Mouse (Mus musculus) monocyte, adult 2 months (primary cell): Measurements from ENCODE around the gene Ptprm.

Experiments
- DNase-seq, 2 experiments: peaks; one replicate each; pipeline ENCODE4 v3.0.0; 2022; ENCODE audit warnings: low spot score in 2 of 2, low read depth in 1 of 2

Gene Ptprm

DNA sequence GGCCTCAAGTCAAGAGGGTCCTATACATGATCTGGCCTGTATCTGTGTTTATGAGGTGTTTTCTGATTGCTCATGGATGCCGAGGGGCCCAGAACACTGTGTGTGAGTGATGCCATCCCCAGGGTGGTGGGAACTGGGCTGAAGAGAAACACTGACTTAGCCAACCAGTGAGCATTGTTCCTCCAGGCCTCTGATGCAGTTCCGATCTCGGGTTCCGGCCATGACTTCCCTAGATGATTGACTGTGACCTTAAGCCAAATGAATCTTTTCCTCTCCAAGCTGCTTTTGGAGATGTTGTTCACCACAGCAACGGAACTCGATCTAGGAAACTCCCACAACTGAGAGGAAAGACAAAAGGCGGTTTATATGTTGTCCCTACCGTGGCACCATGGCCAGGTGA lies 9.1 kb downstream of the Ptprm start:
- DNase-seq = no peak

GRCm38 (mm10) chr17:67343471-67343870 lies 10.8 kb downstream of the Ptprm start:
- no peak for DNase-seq

DNA sequence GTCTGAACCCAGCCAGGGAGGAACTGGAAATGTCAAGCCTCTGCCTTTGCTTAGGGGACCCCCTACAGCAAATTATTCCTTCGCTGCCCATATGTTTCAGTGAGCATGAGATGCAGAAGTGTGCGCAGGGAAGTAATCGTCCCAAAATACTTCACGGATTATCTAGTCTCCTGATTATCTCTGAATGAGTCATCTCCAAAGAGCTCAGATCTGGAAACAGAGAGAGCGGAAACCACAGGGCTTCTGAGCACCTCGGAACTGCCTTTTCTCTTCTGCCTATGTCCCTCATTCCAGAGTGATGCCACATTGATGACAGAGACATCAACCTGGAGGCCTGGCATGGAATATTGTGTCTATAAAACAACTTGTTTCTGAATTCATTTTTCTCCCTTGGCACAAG lies 11.3 kb downstream of the Ptprm start:
- DNase-seq = no peak

GRCm38 (mm10) chr17:67340362-67340761 lies 13.9 kb downstream of the Ptprm start:
- no peak for DNase-seq

- DNase-seq = no peak
Measured at GRCm38 (mm10) chr17:67339569-67339968, 14.7 kb downstream of the Ptprm start.

- DNase-seq = no peak
Measured at GRCm38 (mm10) chr17:67334310-67334709, 19.9 kb downstream of the Ptprm start.

- DNase-seq = no peak
Measured at GRCm38 (mm10) chr17:67329435-67329834, 24.8 kb downstream of the Ptprm start.

GRCm38 (mm10) chr17:67324499-67324832 lies 29.8 kb downstream of the Ptprm start:
- no peak for DNase-seq

DNA sequence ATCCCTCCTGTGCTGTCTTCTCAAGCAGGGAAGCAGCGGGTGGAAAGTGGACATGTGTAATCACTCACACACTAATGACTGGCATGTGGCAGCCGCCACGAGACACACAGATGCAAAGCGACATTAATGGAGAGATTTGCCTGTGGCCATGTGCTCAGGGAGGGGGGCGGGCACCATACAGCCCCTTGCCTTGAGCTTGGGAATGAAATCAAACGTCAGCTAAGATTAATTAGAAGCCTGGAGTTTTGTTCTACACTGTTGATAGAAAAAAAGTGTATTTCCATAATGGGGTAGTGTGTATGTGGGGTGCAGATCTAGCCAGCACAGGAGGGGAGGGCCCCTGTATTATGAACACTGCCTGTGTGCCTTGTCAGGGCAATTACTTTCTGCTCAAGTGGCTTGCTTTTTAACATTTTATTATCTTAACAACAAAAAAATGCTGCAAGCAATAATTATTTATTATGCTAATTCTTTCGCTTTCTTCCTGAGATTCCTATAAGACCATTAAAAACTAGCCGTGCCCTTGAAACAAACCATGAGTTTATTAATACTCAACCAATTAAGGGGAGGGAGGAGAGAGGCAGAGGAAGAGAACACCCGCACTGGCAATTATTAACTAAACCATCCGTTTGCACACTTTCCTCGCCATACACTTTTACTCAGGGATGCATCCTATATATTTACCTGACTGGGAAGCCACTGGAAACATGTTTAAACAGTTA lies 30.3 kb downstream of the Ptprm start:
- DNase-seq = no peak

- no peak for DNase-seq
Measured at GRCm38 (mm10) chr17:67314491-67315205, 39.6 kb downstream of the Ptprm start.

DNA sequence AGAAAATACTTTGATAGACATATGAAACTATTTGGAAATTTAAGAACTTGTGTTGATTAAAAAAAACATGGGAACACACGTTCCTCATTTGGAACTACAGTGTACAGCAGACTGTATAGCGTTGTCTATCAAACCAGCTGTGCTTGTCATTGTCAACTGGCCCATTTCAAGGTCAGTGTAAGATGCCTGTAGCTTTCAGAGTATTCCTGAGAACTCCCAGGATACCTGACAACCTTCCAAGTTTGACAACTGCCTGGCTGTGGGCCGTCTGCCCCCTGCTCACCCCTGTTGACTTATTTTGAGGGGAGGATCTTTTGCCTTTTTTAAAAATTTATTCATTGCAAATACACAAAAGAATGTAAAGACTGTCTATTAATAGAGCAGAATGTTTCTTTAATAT lies 45.8 kb downstream of the Ptprm start:
- DNase-seq = no peak

- no peak for DNase-seq
Measured at GRCm38 (mm10) chr17:67306066-67306845, 48.0 kb downstream of the Ptprm start.

- DNase-seq = no peak
Measured at GRCm38 (mm10) chr17:67304831-67305230, 49.4 kb downstream of the Ptprm start.

DNA sequence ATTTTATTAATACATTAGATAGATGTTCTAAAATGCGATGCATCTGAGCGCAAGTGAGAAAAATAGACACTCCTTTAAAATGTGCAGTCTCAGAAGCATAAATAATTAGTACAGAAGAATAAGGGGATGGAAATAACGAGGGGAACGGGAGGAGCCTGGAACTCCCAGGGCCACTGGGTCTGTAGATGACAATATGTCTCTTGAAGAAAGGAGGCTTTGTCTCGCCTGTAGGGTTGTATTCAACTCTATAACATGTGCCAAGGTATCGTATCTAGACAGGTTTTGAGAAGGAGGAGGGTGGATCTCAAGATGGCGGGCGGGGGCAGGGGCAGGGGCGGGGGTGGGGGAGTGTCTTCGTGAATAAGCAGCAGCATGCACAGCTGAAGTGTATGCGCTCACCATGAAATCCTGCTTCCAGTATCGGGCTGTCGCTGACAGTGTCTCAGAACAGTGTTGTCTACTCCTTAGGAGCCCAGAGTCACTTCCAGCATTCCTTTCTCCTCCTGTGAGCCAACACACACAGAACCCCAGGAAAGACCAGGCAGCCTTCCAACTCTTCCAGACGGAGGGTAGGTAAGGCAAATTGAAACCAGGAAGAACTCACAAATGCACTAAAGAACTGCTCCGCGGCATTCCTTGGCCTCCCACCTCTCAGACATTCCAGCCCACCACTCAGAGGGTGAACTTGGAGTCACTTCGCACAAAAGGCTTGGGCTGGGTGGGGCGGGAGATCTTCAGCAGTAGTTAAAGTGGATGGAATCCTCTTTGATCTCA lies 50.7 kb downstream of the Ptprm start:
- no peak for DNase-seq

- no peak for DNase-seq
Measured at GRCm38 (mm10) chr17:67302569-67302968, 51.7 kb downstream of the Ptprm start.

- DNase-seq = no peak
Measured at GRCm38 (mm10) chr17:67302074-67302473, 52.2 kb downstream of the Ptprm start.

DNA sequence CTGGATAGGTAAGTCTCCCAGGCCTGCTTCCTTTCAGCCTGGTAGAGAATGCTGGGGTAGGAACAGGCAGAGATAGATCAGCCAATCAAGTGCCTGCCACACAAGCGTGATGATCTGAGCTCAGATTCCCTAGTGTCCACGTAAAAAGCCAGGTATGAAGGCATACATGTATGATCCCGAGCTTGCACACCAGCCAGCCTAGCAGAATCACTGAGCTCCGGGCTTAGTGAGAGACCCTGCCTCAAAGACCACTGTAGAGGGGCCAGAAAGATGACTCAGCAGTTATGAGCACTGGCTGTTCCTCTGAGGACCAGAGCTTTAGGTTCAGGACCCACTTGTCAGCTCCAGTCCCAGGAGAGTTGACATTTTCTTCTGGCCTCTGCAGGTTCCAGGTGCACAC lies 52.9 kb downstream of the Ptprm start:
- DNase-seq = no peak

- DNase-seq = no peak
Measured at GRCm38 (mm10) chr17:67298269-67298798, 55.9 kb downstream of the Ptprm start.

GRCm38 (mm10) chr17:67296604-67297595 lies 57.4 kb downstream of the Ptprm start:
- DNase-seq = no peak
